Mouse (Mus musculus): ENCODE measurements around the gene Ppp1r13l.

The Ppp1r13l gene

GRCm38 (mm10) chr7:19400946-19401345, 41.4 kb downstream of the Ppp1r13l start:
- in situ Hi-C loops (cut with MboI; ENCODE audit: low pct_unique_long_range_greater_than_20kb in 1 of 2, low sequenced_read_pairs in 2 of 2, unreplicated experiment in 1 of 2): loop anchor here in 1 of 2 experiments (25.0 kb wide), 1 partner anchor 386 kb away; the partner anchor contains the start of gene Cblc

GRCm38 (mm10) chr7:19402535-19403112, 43.1 kb downstream of the Ppp1r13l start:
- in situ Hi-C loops (cut with MboI; ENCODE audit: low pct_unique_long_range_greater_than_20kb in 1 of 2, low sequenced_read_pairs in 2 of 2, unreplicated experiment in 1 of 2): loop anchor here in 1 of 2 experiments (25.0 kb wide), 1 partner anchor 385 kb away; the partner anchor contains the start of gene Cblc

GRCm38 (mm10) chr7:19403731-19404296, 44.3 kb downstream of the Ppp1r13l start, which contains the start of gene Klc3:
Gene Klc3, minus strand, starts transcription at chr7:19404104.
- in situ Hi-C loops (cut with MboI; ENCODE audit: low pct_unique_long_range_greater_than_20kb in 1 of 2, low sequenced_read_pairs in 2 of 2, unreplicated experiment in 1 of 2): loop anchor here in 1 of 2 experiments (25.0 kb wide), 1 partner anchor 383 kb away; the partner anchor contains the start of gene Cblc

- in situ Hi-C loops (cut with MboI; ENCODE audit: low pct_unique_long_range_greater_than_20kb in 1 of 2, low sequenced_read_pairs in 2 of 2, unreplicated experiment in 1 of 2): loop anchor here in 1 of 2 experiments (25.0 kb wide), 1 partner anchor 383 kb away; the partner anchor contains the start of gene Cblc
These were observed 44.9 kb downstream of the Ppp1r13l start, which contains the start of gene Ckm for GRCm38 (mm10) chr7:19404476-19404875. Gene Ckm, plus strand, starts transcription at chr7:19404776.

- in situ Hi-C loops (cut with MboI; ENCODE audit: low pct_unique_long_range_greater_than_20kb in 1 of 2, low sequenced_read_pairs in 2 of 2, unreplicated experiment in 1 of 2): loop anchor here in 1 of 2 experiments (25.0 kb wide), 1 partner anchor 382 kb away; the partner anchor contains the start of gene Cblc
These were observed 45.9 kb downstream of the Ppp1r13l start for GRCm38 (mm10) chr7:19405417-19405816.

- in situ Hi-C loops (cut with MboI; ENCODE audit: low pct_unique_long_range_greater_than_20kb in 1 of 2, low sequenced_read_pairs in 2 of 2, unreplicated experiment in 1 of 2): loop anchor here in 1 of 2 experiments (25.0 kb wide), 1 partner anchor 378 kb away; the partner anchor contains the start of gene Cblc
These were observed 50.2 kb downstream of the Ppp1r13l start for GRCm38 (mm10) chr7:19409753-19410152.

- in situ Hi-C loops (cut with MboI; ENCODE audit: low pct_unique_long_range_greater_than_20kb in 1 of 2, low sequenced_read_pairs in 2 of 2, unreplicated experiment in 1 of 2): loop anchor here in 1 of 2 experiments (25.0 kb wide), 1 partner anchor 376 kb away; the partner anchor contains the start of gene Cblc
These were observed 51.3 kb downstream of the Ppp1r13l start for GRCm38 (mm10) chr7:19410766-19411344.

- in situ Hi-C loops (cut with MboI; ENCODE audit: low pct_unique_long_range_greater_than_20kb in 1 of 2, low sequenced_read_pairs in 2 of 2, unreplicated experiment in 1 of 2): loop anchor here in 1 of 2 experiments (25.0 kb wide), 1 partner anchor 376 kb away; the partner anchor contains the start of gene Cblc
These were observed 52.2 kb downstream of the Ppp1r13l start for GRCm38 (mm10) chr7:19411783-19412182.

- in situ Hi-C loops (cut with MboI; ENCODE audit: low pct_unique_long_range_greater_than_20kb in 1 of 2, low sequenced_read_pairs in 2 of 2, unreplicated experiment in 1 of 2): loop anchor here in 1 of 2 experiments (25.0 kb wide), 1 partner anchor 374 kb away; the partner anchor contains the start of gene Cblc
These were observed 54.0 kb downstream of the Ppp1r13l start for GRCm38 (mm10) chr7:19413525-19413924.

GRCm38 (mm10) chr7:19416590-19416989, 57.0 kb downstream of the Ppp1r13l start:
- in situ Hi-C loops (cut with MboI; ENCODE audit: low pct_unique_long_range_greater_than_20kb in 1 of 2, low sequenced_read_pairs in 2 of 2, unreplicated experiment in 1 of 2): loop anchor here in 1 of 2 experiments (25.0 kb wide), 1 partner anchor 371 kb away; the partner anchor contains the start of gene Cblc

- in situ Hi-C loops (cut with MboI; ENCODE audit: low pct_unique_long_range_greater_than_20kb in 1 of 2, low sequenced_read_pairs in 2 of 2, unreplicated experiment in 1 of 2): loop anchor here in 1 of 2 experiments (25.0 kb wide), 1 partner anchor 367 kb away; the partner anchor contains the start of gene Cblc
These were observed 60.6 kb downstream of the Ppp1r13l start for GRCm38 (mm10) chr7:19420121-19420520.

- in situ Hi-C loops (cut with MboI; ENCODE audit: low pct_unique_long_range_greater_than_20kb in 1 of 2, low sequenced_read_pairs in 2 of 2, unreplicated experiment in 1 of 2): loop anchor here in 1 of 2 experiments (25.0 kb wide), 1 partner anchor 366 kb away; the partner anchor contains the start of gene Cblc
These were observed 61.5 kb downstream of the Ppp1r13l start for GRCm38 (mm10) chr7:19420821-19421636.

GRCm38 (mm10) chr7:19423083-19423482, 63.5 kb downstream of the Ppp1r13l start:
- in situ Hi-C loops (cut with MboI; ENCODE audit: low pct_unique_long_range_greater_than_20kb in 1 of 2, low sequenced_read_pairs in 2 of 2, unreplicated experiment in 1 of 2): loop anchor here in 1 of 2 experiments (25.0 kb wide), 1 partner anchor 364 kb away; the partner anchor contains the start of gene Cblc

- in situ Hi-C loops (cut with MboI; ENCODE audit: low pct_unique_long_range_greater_than_20kb in 1 of 2, low sequenced_read_pairs in 2 of 2, unreplicated experiment in 1 of 2): loop anchor here in 1 of 2 experiments (25.0 kb wide), 1 partner anchor 363 kb away; the partner anchor contains the start of gene Cblc
These were observed 64.5 kb downstream of the Ppp1r13l start for GRCm38 (mm10) chr7:19424051-19424450.

GRCm38 (mm10) chr7:19426349-19426748, 66.8 kb downstream of the Ppp1r13l start:
- in situ Hi-C loops (cut with MboI; ENCODE audit: low pct_unique_long_range_greater_than_20kb in 1 of 2, low sequenced_read_pairs in 2 of 2, unreplicated experiment in 1 of 2): no loop called here

- in situ Hi-C loops (cut with MboI; ENCODE audit: low pct_unique_long_range_greater_than_20kb in 1 of 2, low sequenced_read_pairs in 2 of 2, unreplicated experiment in 1 of 2): no loop called here
These were observed 67.3 kb downstream of the Ppp1r13l start for GRCm38 (mm10) chr7:19426888-19427287.
